Mouse (Mus musculus): ENCODE data around the gene Fam171a2. TPM values are rescaled to one million over a fixed set of nuclear protein-coding genes. Genes with fewer than 3 reads are reported as not detected.

The Fam171a2 gene
- 1 to 10 TPM; 3.4 to 3.5 TPM for total RNA-seq (2021)
- long read RNA-seq, experiment 1, partial matches to known transcripts: 0 of 6 reads
- long read RNA-seq, experiment 1, other reads (novel, unspliced or antisense): 4 of 6 reads
- long read RNA-seq, experiment 2, partial matches to known transcripts: 1 of 5 reads
- long read RNA-seq, experiment 2, other reads (novel, unspliced or antisense): 1 of 5 reads

DNA sequence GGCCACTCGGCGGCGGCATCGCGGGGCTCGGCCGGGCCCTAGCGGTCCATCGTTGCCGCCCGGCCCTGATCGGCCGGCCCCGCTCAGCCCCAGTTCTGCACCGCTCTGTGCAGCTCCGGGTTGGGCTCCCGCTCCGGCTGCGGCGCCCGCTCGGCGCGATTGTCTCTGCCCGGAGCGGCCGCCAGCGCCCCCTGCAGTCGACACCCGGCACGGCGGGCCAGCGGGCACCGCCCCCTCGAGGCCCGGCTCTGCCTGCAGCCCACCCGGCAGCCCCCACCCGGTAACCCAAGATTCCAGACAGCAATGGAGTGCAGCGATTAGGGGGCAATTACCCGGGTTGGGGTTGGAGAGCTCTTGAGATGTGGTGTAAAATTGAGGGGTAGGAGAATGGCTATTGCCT lies at the start of gene Fam171a2:
Gene Fam171a2 (minus strand): TSS at position 186 of the 400 bp plus-strand sequence.
- DNase-seq (ENCODE audit: low spot score in 2 of 2): peak; percentile 83 to 86

GRCm38 (mm10) chr11:102496732-102497131 lies 49.2 kb upstream of the Fam171a2 start:
- no peak for DNase-seq (ENCODE audit: low spot score in 2 of 2)

DNA sequence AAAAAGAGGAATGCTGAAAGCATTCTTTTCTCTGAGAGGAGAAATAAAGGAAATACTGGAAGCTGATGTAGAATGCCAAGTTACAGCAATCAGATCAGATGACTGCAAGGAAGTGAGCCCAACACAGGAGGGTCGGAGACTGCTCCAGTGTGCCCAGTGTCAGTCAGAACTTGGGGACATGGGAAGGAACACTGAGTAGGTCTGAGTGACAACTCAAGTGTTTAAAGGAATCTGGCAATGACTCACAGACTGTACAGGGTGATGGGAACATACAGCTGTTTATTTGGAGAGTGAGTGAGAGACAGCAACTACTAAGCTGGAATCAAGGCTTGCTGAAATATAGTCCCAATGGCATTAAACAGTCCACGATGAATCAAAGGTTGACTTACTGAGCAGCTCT lies 48.7 kb upstream of the Fam171a2 start:
- no peak for DNase-seq (ENCODE audit: low spot score in 2 of 2)

GRCm38 (mm10) chr11:102495742-102496141 lies 48.3 kb upstream of the Fam171a2 start:
- DNase-seq (ENCODE audit: low spot score in 2 of 2): no peak

DNA sequence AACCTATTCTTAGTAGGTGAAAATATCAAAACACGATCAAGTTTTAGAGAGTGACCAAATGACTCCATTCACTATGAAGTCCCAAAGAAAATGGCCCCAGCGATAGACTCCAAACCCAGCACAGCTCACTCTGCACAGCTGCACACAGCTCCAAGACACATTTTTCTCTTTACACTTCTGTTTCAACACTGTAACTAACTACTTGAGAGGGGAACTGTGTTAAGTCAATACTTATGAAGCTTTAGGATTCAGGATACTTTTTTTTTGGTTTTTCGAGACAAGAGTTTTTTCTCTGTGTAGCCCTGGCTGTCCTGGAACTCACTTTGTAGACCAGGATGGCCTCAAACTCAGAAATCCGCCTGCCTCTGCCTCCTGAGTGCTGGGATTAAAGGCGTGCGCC lies 47.6 kb upstream of the Fam171a2 start:
- no peak for DNase-seq (ENCODE audit: low spot score in 2 of 2)

- no peak for DNase-seq (ENCODE audit: low spot score in 2 of 2)
These were observed 46.7 kb upstream of the Fam171a2 start for GRCm38 (mm10) chr11:102494063-102494650.

DNA sequence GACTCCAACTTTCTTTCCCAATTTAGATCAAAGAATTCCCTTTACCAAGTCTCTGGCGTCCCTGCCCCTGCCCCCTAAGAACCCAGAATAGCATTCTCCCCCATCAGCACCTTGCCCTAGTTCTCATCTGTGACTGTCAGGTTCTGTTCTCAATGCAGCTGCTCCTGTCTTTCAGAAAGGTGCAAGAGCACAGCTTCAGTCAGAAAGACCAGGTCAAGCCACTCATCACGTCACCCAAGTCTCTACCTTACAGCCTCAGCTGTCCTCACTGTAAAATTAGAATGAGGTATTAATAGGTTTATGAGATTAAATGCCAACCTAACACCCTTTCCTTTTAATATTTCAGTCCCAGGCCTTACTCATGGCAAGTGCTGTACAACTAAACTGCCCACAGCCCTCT lies 45.8 kb upstream of the Fam171a2 start:
- no peak for DNase-seq (ENCODE audit: low spot score in 2 of 2)

DNA sequence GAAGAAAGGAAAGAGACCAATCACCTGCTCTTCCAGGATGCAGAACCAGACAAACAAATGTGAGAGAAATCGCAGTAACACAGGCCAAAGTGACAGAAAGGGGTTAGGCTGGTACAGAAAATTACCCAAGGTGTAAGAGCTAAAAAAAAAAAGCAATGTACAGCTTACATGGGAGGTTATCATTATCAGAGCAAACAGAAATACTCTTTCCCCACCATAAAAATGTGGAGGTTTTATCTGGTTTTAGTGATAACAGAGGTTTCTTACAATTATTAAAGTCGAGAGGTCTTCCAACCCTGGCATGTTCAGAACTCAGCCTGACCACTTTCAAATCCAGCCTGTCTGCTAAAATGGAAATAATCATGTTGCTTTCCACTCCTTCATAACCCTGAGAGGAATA lies 40.4 kb upstream of the Fam171a2 start:
- DNase-seq (ENCODE audit: low spot score in 2 of 2): no peak

DNA sequence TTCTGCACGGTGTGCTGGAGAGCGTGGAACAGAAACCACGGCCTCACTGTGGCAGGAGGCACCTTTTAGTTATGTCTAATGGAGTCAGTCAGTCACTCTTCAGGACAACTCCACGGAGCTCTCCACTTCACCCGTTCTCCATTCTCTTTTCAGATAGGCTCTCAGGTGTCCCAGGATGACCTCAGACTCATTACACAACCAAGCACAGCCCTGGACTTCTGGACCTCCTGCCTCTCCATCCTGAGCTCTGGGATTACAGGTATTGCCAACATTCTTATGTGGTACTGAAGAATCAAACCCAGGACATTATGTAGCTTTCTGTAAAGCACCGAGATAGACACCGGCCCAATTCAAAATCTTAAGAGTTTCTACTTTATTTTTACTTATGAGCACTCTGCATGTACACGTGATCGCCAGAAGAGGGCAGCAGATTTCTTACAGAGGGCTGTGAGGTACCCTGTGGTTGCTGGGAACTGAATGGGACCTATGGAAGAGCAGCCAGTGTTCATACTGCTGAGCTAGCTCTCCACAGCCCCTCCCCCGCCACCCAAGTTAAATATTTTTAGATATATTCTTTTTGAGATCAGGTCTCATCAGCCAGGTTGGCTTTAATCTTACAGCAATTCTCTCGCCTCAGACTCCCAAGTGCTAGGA lies 39.4 kb upstream of the Fam171a2 start:
- DNase-seq (ENCODE audit: low spot score in 2 of 2): no peak

- DNase-seq (ENCODE audit: low spot score in 2 of 2): no peak
These were observed 34.3 kb upstream of the Fam171a2 start for GRCm38 (mm10) chr11:102481779-102482178.

DNA sequence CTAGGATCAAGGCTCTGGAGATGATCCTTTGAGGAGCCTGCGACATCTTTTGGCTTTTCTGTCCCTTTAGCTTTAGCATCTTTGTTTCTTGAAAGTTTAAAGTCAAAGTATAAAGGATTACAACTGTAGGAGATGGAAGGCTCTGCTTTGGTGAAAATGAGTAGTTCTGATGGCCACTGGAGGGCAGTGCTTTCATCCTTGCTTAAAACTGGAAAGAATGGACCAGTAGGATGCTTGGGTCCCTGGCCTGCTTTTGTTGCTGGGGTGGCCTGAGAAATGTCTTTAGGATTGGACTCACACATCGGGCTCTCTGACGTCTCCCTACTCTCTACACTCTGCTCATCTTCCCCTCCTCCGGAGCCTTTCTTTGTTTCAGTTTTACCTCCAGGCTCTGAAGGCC lies 33.4 kb upstream of the Fam171a2 start:
- DNase-seq (ENCODE audit: low spot score in 2 of 2): no peak

DNA sequence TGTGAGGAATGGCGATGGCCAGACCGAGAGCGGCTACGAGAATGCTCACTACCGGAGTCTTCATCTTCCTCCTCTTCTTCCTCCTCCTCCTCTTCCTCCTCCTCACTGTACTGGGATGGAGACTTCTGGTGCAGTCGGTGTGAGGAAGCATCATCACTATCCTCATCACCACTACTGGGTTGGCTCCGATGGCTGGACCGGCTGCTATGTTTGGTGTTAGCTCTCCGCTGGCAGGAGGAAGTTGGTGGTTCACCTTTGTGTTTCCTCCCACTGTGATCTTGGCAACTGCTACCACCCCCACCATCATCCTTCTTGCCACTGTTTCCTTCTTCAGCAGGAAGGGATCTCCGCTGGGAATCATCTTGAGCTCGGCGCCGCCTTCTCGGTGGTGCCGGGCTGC lies 32.6 kb upstream of the Fam171a2 start:
- DNase-seq (ENCODE audit: low spot score in 2 of 2): no peak

DNA sequence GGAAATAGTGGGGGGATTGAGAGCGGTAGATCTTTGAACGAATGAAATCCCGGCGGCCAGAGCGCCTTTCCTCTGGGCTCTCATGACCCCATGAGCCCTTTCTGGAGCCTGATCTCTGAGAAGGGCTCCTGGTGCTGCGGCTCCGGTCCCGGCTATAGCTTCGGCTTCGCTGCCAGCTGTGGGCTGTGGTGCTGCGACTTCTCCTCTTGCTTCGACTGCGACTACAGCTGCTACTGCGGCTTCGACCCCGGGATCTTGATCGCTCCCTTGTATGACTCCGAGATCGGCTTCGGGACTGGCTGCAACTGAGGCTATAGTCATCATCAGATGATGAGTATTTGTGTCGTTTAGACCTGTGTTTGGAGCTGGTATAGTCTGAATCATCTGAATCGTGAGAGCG lies 32.1 kb upstream of the Fam171a2 start:
- no peak for DNase-seq (ENCODE audit: low spot score in 2 of 2)

DNA sequence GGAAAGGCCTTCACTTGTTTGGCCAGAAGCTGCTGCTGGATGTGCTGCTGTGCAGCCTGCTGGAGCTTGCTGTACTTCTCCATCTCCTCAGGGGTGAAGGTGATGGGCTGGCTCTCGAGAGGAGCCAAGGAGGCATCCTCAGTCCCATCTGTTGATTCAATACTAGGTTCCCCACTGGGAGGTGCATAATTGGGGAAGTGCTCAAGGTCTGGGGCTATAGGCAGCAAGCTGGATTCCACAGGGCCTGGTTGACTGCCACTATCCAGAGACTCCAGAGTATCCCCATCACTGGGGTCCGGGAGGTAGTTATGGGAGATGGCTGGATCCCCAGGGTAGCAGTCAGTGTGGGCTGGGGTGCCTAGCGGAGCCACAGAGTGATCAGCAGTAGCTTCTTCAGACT lies 31.2 kb upstream of the Fam171a2 start:
- DNase-seq (ENCODE audit: low spot score in 2 of 2): no peak

- DNase-seq (ENCODE audit: low spot score in 2 of 2): no peak
These were observed 27.5 kb upstream of the Fam171a2 start for GRCm38 (mm10) chr11:102475027-102475426.

- DNase-seq (ENCODE audit: low spot score in 2 of 2): no peak
These were observed 22.3 kb upstream of the Fam171a2 start, which contains the start of gene Itga2b for GRCm38 (mm10) chr11:102469648-102470357. Gene Itga2b (minus strand): TSS chr11:102470122.

DNA sequence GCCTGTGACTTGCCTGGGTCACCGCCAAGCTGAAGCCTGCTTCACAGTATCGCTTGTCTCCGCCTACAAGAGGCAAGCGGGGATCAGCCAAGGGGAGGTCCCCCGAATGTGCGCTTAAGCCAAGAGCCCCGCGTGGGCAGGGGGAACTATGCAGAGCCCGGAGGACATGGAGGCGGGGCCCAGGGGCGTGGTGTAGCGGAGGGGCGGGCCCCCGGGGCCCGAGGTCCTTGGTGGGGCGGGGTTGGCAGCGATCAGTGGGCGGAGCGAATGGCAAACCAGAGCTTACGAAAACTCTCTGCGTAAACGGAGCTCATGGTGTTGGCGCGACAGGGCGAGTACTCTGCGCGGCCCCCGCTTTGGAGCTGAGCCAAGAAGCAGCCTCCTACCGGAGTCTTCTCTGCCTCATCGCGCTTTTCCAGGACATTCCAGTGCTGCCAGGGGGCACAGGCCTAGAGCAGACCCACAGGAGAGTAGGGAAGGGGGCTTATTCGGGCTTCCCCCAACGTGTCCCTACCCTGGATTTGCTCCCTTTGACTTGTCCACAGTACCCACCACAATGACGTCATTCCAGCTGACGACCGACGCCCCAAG lies 19.7 kb upstream of the Fam171a2 start:
- DNase-seq (ENCODE audit: low spot score in 2 of 2): peak; percentile 98

DNA sequence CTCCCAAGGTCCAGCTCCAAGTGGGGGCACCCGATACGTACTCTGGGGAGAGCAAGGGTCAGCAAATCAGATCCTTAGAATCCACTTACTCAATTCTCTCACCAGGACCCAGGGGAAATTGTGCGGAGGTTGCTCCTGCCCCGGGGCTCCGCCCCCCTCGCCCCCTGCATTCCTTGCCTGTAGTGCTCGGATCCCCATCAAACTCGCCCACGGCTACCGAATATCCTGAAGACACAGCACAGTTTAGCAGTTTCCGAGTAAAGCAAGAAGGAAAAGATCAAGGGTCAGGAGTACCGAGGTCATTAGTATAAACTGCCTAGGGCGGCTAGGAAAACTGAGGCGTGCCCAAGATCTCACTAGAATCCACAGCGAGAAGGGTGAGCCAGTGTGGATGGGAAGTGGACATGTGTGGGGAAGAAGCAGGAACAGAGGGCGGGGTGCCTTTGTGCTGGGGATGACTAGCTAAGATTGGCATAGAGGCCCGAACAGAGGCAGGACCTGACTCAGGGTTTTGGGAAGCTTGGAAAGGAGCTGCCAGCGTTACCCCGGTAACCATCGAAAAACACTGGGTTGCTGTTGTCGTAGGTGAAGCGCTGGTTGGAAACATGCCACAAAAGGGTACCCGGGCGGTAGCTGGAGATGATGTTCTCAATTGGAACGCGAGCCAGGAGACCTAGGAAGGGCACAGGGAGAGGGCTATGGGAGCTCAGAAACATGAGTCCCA lies 18.4 kb upstream of the Fam171a2 start:
- DNase-seq (ENCODE audit: low spot score in 2 of 2): peak; percentile 49 to 60

DNA sequence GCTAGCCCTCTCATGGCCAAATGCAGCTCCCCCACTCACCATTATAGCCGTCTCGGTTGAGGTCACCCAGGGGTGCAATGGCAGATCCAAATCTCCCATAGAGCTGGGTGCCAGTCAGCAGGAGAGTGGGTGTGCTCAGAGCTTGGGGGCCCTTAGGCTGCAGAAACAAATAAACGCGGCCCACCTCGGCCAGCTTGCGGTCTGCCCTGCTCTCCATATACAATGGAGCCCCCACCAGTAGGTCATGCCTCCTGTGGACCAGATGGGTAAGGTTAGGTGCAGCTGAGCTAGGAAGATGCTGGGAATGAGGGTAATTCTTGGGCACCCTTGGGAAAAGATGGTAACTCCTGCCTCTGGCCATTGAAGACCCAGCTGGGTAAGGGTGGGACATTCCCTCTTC lies 17.4 kb upstream of the Fam171a2 start:
- no peak for DNase-seq (ENCODE audit: low spot score in 2 of 2)

GRCm38 (mm10) chr11:102461764-102462163 lies 14.3 kb upstream of the Fam171a2 start:
- DNase-seq (ENCODE audit: low spot score in 2 of 2): no peak

- no peak for DNase-seq (ENCODE audit: low spot score in 2 of 2)
These were observed 13.1 kb upstream of the Fam171a2 start for GRCm38 (mm10) chr11:102460541-102460940.
